In genomic region chr10:93800895-93801294, GRCm38 (mm10) we compare ENCODE assay signal across 21 mouse cellular contexts. TPM values are rescaled to one million over a fixed set of nuclear protein-coding genes. Genes with fewer than 3 reads are reported as not detected.
A peak's percentile ranks its signal among the peaks of the same experiment; 100 is the strongest.
DNase-seq lines count a peak whose midpoint lies in the region; ATAC-seq and TF ChIP-seq lines count a peak whose summit lies in the region.
"Had no signal": no experiment of that assay in that cellular context is flagged by ENCODE, and none has a peak within 500 bp of the region (broad histone marks: within the 10 kb centered on the region; RNA-seq: fewer than 3 reads in every experiment).

No protein-coding gene starts in this region.

- H3K27me3 ChIP-seq in heart, embryonic 12.5 days (replicated peaks), result no peaks in the 10 kb centered on the region
- no peaks in the 10 kb centered on the region for H3K27me3 ChIP-seq in midbrain, embryonic 15.5 days (replicated peaks)
- H3K27me3 ChIP-seq: heart, embryonic 13.5 days; midbrain, embryonic 13.5 days had no signal

- DNase-seq in heart, adult 11 months, result peak; percentile 97
- peak; percentile 1 for DNase-seq in retina, embryonic 14.5 days (ENCODE audit: low spot score)
- DNase-seq in retina, postnatal 1 day, result no peak
- no peak for DNase-seq in liver
- DNase-seq: adrenal gland, adult 2 months; cerebellum, adult 18-20 months; kidney, adult 2 months; kidney, postnatal 14 days; left cerebral cortex, postnatal 4 days; right cerebral cortex, postnatal 14 days; thymus, postnatal 14 days had no signal

- H3K4me1 ChIP-seq in heart, embryonic 12.5 days (replicated peaks), result no peaks in the 10 kb centered on the region
- peaks cover 13% of the 10 kb centered on the region for H3K4me1 ChIP-seq in embryonic fibroblast, embryonic 13.5 days (ENCODE audit: control insufficient read depth, insufficient read depth, low read length)
- no peaks in the 10 kb centered on the region for H3K4me1 ChIP-seq in midbrain, embryonic 15.5 days
- H3K4me1 ChIP-seq: heart, embryonic 13.5 days; hindbrain, embryonic 10.5 days; midbrain, embryonic 13.5 days had no signal

- no peak overlapping the region for H3K4me3 ChIP-seq in heart, embryonic 12.5 days
- no peak overlapping the region for H3K4me3 ChIP-seq in embryonic fibroblast, embryonic 13.5 days (ENCODE audit: insufficient read depth, low read length)
- H3K4me3 ChIP-seq in midbrain, embryonic 15.5 days, result no peak overlapping the region
- H3K4me3 ChIP-seq: heart, embryonic 13.5 days; hindbrain, embryonic 10.5 days; midbrain, embryonic 13.5 days had no signal

- TF ChIP-seq CTCF in embryonic fibroblast, embryonic 13.5 days (IDR thresholded peaks at IDR 0.05; ENCODE audit: borderline replicate concordance, insufficient read depth, low read length), result no peak

- no peak for ATAC-seq in heart, embryonic 12.5 days (ENCODE audit: insufficient number of reproducible peaks, low FRiP score)
- no peak for ATAC-seq in midbrain, embryonic 15.5 days (replicated peaks)
- no peak for ATAC-seq in megakaryocyte-erythroid progenitor cell, adult 5-6 weeks (replicated peaks; ENCODE audit: low FRiP score, low TSS enrichment, poor library complexity, severe bottlenecking)
- ATAC-seq: CD4-positive, CD25-positive, alpha-beta regulatory T cell, adult 4 months; midbrain, embryonic 13.5 days had no signal

- H3K9ac ChIP-seq in heart, embryonic 12.5 days, result no peak overlapping the region
- H3K9ac ChIP-seq in midbrain, embryonic 15.5 days, result no peak overlapping the region
- H3K9ac ChIP-seq: heart, embryonic 13.5 days; liver, embryonic 14.5 days; midbrain, embryonic 13.5 days had no signal

- 80% methylated on average over 5 of the region's 5 CpGs for WGBS in heart, embryonic 12.5 days
- 86% methylated on average over 5 of the region's 5 CpGs for WGBS in midbrain, embryonic 15.5 days

- H3K27ac ChIP-seq in heart, embryonic 12.5 days (ENCODE audit: poor library complexity, severe bottlenecking), result no peak overlapping the region
- peak overlapping the region; percentile 85 for H3K27ac ChIP-seq in embryonic fibroblast, embryonic 13.5 days (ENCODE audit: insufficient read depth, low read length)
- H3K27ac ChIP-seq in midbrain, embryonic 15.5 days, result no peak overlapping the region
- H3K27ac ChIP-seq: heart, embryonic 13.5 days; hindbrain, embryonic 10.5 days; liver, embryonic 14.5 days; midbrain, embryonic 13.5 days had no signal

- H3K4me2 ChIP-seq in heart, embryonic 12.5 days, result no peak overlapping the region
- no peak overlapping the region for H3K4me2 ChIP-seq in midbrain, embryonic 15.5 days
- H3K4me2 ChIP-seq: heart, embryonic 13.5 days; midbrain, embryonic 13.5 days had no signal

- no peak for TF ChIP-seq POLR2A in embryonic fibroblast, embryonic 13.5 days (IDR thresholded peaks at IDR 0.05; ENCODE audit: low read depth, low read length)

- H3K9me3 ChIP-seq in heart, embryonic 12.5 days (replicated peaks), result no peaks in the 10 kb centered on the region
- no peaks in the 10 kb centered on the region for H3K9me3 ChIP-seq in midbrain, embryonic 15.5 days
- H3K9me3 ChIP-seq: heart, embryonic 13.5 days; hindbrain, embryonic 10.5 days; midbrain, embryonic 13.5 days had no signal

- no peaks in the 10 kb centered on the region for H3K36me3 ChIP-seq in heart, embryonic 12.5 days
- no peaks in the 10 kb centered on the region for H3K36me3 ChIP-seq in midbrain, embryonic 15.5 days (replicated peaks)
- H3K36me3 ChIP-seq: heart, embryonic 13.5 days; hindbrain, embryonic 10.5 days; midbrain, embryonic 13.5 days had no signal

RNA-seq across cellular contexts. Expression of gene Usp44, which starts 30.5 kb away (rescaled TPM):
- polyA plus RNA-seq in heart, embryonic 12.5 days (2016; fragmentation: Nextera tagmentation; extraction: Ambion mirVana), result 0.49 and 0.50 TPM in 2 replicates
- polyA plus RNA-seq in embryonic fibroblast, embryonic 13.5 days (2011; ENCODE audit: insufficient read length, low read depth, missing spikeins), result 0.26 TPM in 1 of 2 replicates, not detected in the other
- polyA plus RNA-seq in midbrain, embryonic 15.5 days (2015; fragmentation: Nextera tagmentation; extraction: Ambion mirVana), result 0.32 and 0.61 TPM in 2 replicates
- not detected in 2 replicates for total RNA-seq in megakaryocyte-erythroid progenitor cell, adult 5-6 weeks (2014; fragmentation: Nextera tagmentation)
- total RNA-seq in megakaryocyte-erythroid progenitor cell, adult 5-6 weeks (2017), result 0.65 TPM in 1 of 2 replicates, not detected in the other
- total RNA-seq: adrenal gland, adult 2 months; layer of hippocampus, postnatal 25 days had no signal
- polyA plus RNA-seq: adrenal gland, adult 2 months; CD4-positive, CD25-positive, alpha-beta regulatory T cell, adult 4 months had no signal

Comparison
In these comparisons a context has a peak if more than half of its experiments do, and no peak if none do; other contexts are left out.
1. DNase-seq: peak in heart, adult 11 months (single experiment) and retina, embryonic 14.5 days (single experiment); none in retina, postnatal 1 day (single experiment) and liver (single experiment).